Mouse (Mus musculus) stomach, embryonic 15.5 days (tissue): ENCODE data around the gene Egr4. TPM values are rescaled to one million over a fixed set of nuclear protein-coding genes. Genes with fewer than 3 reads are reported as not detected.

ENCODE experiments used
- ATAC-seq: fragments of 200-750 bp; cut with Nextera tagmentation; 2 replicates; pipeline ENCODE4 v1.8.0; 2017; ENCODE audit warnings: low read depth, moderate number of reproducible peaks, moderate TSS enrichment; ENCODE audit not compliant: insufficient read depth, low FRiP score
- H3K27ac ChIP-seq: fragments of 300-500 bp; sonication (generic); 2 replicates; pipeline ENCODE4 v1.5.1; 2015; ENCODE audit warnings: mild to moderate bottlenecking, inconsistent platforms
- H3K27me3 ChIP-seq: fragments of 300-500 bp; sonication (generic); replicated peaks from 2 replicates; pipeline ENCODE4 v1.6.1; 2015; ENCODE audit warnings: inconsistent platforms
- H3K36me3 ChIP-seq: fragments of 300-500 bp; sonication (generic); 2 replicates; pipeline ENCODE4 v1.6.1; 2015; ENCODE audit warnings: inconsistent platforms
- H3K4me1 ChIP-seq: fragments of 300-500 bp; sonication (generic); 2 replicates; pipeline ENCODE4 v1.6.1; 2015; ENCODE audit warnings: inconsistent platforms
- H3K4me2 ChIP-seq: fragments of 300-500 bp; sonication (generic); 2 replicates; pipeline ENCODE4 v1.6.1; 2015; ENCODE audit warnings: mild to moderate bottlenecking, inconsistent platforms
- H3K4me3 ChIP-seq: fragments of 300-500 bp; sonication (generic); replicated peaks from 2 replicates; pipeline ENCODE4 v1.5.1; 2015; ENCODE audit warnings: inconsistent platforms
- H3K9ac ChIP-seq: fragments of 300-500 bp; sonication (generic); 2 replicates; pipeline ENCODE4 v1.6.1; 2015; ENCODE audit warnings: inconsistent platforms
- H3K9me3 ChIP-seq: fragments of 300-500 bp; sonication (generic); 2 replicates; pipeline ENCODE4 v1.6.1; 2016; ENCODE audit warnings: inconsistent platforms
- WGBS: fragments of 180-500 bp; shearing (Covaris S2); methylation state at CpG from one replicate; pipeline ENCODE4 v1.1.7; 2015; 5-methylcytosine and 5-hydroxymethylcytosine counted together
- polyA plus RNA-seq: library from polyadenylated mRNA; unstranded; fragments of >200 nt; fragmentation: Nextera tagmentation; extraction: Ambion mirVana; gene quantifications from 2 replicates; pipeline ENCODE4 v1.2.1, GENCODE M21; 2015

Egr4 gene
- polyA plus RNA-seq, result not detected in 2 replicates

GRCm38 (mm10) chr6:85513531-85513910, at the start of gene Egr4:
Egr4 (minus strand) TSS chr6:85513589.
- H3K9me3 ChIP-seq, result no peaks in the 10 kb centered on the region
- no peak within 1 kb of the TSS for H3K9ac ChIP-seq
- ATAC-seq, result 0 out of 2 replicates have a peak, but pooled peaks have one; percentile 53
- no peak within 1 kb of the TSS for H3K27ac ChIP-seq
- H3K4me3 ChIP-seq, result peak within 1 kb of the TSS; percentile 48
- H3K36me3 ChIP-seq, result no peaks in the 10 kb centered on the region
- peak within 1 kb of the TSS; percentile 89 for H3K4me2 ChIP-seq
- under 1% methylated on average over 38 of the region's 38 CpGs for WGBS
- peaks cover 27% of the 10 kb centered on the region for H3K4me1 ChIP-seq
- H3K27me3 ChIP-seq, result peaks cover 66% of the 10 kb centered on the region

DNA sequence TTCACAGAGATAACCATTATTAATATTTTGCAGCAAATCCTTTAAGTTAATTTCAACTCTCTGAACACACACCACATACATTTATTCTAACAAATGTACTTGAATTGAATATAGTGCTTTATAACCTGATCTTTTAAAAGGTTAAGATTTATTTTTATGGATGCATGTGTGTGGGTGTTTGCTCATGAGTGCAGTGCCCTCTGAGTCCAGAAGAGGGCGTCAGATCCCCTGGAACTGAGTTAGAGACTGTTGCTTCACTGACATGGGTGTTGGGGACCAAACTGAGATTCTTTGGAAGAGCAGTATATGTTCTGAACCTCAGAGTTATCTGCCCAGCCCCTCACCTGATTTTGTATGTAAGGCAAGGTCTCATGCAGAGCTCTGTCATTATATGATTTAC, 49.0 kb upstream of the Egr4 start:
- H3K27me3 ChIP-seq, result no peaks in the 10 kb centered on the region
- no peaks in the 10 kb centered on the region for H3K9me3 ChIP-seq
- H3K4me2 ChIP-seq, result no peak overlapping the region
- no peak overlapping the region for H3K9ac ChIP-seq
- no peak overlapping the region for H3K27ac ChIP-seq
- no peaks in the 10 kb centered on the region for H3K36me3 ChIP-seq
- WGBS, result 24% methylated on average over 1 of the region's 1 CpGs
- no peaks in the 10 kb centered on the region for H3K4me1 ChIP-seq
- no peak for ATAC-seq
- H3K4me3 ChIP-seq, result no peak overlapping the region

DNA sequence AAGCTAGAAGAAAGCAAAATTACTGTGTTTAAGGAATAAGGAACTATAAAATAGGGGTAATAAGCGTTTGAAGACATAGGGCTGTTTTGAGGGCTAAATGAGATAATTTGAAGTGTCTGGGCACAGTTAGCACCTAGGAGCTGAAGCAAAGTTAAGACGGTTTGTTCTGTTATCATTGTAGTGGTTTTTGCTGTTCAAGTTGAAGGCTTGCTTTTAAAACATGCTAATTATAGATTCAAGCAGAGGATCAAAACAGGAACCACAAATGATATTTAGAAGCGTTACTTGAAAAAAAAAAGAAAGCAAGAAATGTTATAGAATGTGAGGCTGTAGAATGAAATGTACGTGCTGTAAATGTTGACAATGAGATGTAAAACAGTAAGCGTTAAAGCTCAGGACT, 34.3 kb upstream of the Egr4 start:
- Histone ChIP-seq H3K9me3 (no peaks in the 10 kb centered on the region), H3K4me3 (no peak overlapping the region), H3K4me2 (no peak overlapping the region), H3K36me3 (no peaks in the 10 kb centered on the region), H3K27ac (no peak overlapping the region), H3K4me1 (no peaks in the 10 kb centered on the region), H3K9ac (no peak overlapping the region), H3K27me3 (no peaks in the 10 kb centered on the region)
- WGBS, result 86% methylated on average over 5 of the region's 5 CpGs
- ATAC-seq, result no peak

DNA sequence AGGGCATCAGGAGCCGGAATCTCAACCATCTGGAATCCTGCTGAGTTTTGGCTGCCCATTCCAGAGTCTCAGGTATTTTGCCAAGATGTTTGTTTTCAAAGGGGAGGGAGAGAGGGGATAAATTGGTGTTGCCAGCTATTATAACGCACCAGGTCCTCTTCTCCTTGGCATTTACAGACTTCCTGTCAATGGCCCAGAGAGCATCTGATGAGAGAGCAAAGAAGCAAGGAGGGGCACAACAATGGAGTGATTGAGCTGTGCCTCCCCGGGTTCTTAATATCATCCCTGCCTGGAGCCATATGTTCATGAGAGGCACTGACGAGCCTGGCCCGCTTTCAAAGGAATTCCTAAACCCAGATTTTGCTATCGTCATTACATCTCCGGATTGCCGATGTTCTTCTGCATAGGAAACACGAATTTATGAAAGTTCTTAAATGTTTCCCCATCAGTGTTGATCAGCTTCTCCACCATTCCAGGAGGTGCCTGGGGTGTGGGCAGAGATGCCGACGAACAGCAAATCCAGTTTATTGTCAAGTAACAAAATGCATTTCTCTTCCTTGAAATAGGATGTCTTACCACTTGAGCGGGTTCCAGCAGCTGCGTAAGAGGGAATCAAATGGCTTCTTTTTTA, 31.0 kb upstream of the Egr4 start:
- Histone ChIP-seq H3K9me3 (no peaks in the 10 kb centered on the region), H3K27ac (no peak overlapping the region), H3K4me2 (no peak overlapping the region), H3K4me3 (no peak overlapping the region), H3K36me3 (no peaks in the 10 kb centered on the region), H3K4me1 (no peaks in the 10 kb centered on the region), H3K9ac (no peak overlapping the region), H3K27me3 (no peaks in the 10 kb centered on the region)
- 77% methylated on average over 13 of the region's 13 CpGs for WGBS
- no peak for ATAC-seq

DNA sequence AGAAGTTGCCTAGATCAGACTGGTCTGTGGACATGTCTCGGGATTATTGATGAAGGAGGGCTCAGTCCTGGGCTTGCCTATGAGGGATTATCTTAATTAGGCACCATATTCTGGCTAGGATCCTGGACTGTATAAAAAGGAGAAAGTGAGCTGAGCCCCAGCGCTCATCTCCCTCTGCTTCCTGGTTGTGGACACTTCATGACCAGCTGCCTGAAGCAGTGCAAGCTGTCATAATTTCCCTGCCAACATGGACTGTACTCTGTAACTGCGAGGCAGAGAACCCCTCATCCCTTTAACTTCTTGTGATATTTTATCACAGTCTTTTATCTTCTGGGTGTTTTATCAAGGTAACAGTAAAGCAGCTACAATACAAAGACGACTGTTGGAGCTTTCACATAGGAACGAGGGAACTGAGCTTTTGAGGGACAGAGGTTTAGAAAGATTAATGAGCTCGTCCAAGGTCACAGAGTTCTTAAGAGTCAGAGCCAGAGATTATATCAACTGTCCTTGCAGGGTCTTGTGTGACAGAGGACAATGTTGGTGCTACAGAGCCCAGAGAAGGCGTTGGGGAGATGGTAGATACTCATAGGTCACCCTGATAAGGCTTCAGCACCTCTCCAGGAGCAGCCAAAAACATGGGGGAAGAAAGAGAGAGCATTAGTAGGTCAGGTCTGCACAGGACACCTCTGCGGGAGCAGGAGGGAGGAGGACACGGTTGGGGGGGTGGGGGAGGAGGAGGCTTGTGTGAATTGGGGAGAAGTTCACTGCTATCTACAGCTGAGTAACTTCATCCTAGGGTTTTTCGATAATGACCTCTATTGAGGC, 30.2 kb upstream of the Egr4 start:
- no peaks in the 10 kb centered on the region for H3K27me3 ChIP-seq
- 68% methylated on average over 10 of the region's 10 CpGs for WGBS
- H3K36me3 ChIP-seq, result no peaks in the 10 kb centered on the region
- ATAC-seq, result no peak
- H3K9ac ChIP-seq, result no peak overlapping the region
- H3K27ac ChIP-seq, result no peak overlapping the region
- H3K9me3 ChIP-seq, result no peaks in the 10 kb centered on the region
- H3K4me3 ChIP-seq, result no peak overlapping the region
- no peak overlapping the region for H3K4me2 ChIP-seq
- H3K4me1 ChIP-seq, result no peaks in the 10 kb centered on the region

- ATAC-seq, result no peak
- Histone ChIP-seq H3K9ac (no peak overlapping the region), H3K4me1 (no peaks in the 10 kb centered on the region), H3K27me3 (0 out of 2 replicates have a peak, but pooled peaks cover 4% of the 10 kb centered on the region), H3K4me2 (no peak overlapping the region), H3K36me3 (no peaks in the 10 kb centered on the region), H3K4me3 (no peak overlapping the region), H3K9me3 (no peaks in the 10 kb centered on the region), H3K27ac (no peak overlapping the region)
- 75% methylated on average over 2 of the region's 2 CpGs for WGBS
Observed at GRCm38 (mm10) chr6:85522825-85523224, 9.4 kb upstream of the Egr4 start.

GRCm38 (mm10) chr6:85522026-85522425, 8.6 kb upstream of the Egr4 start:
- no peaks in the 10 kb centered on the region for H3K4me1 ChIP-seq
- no peak overlapping the region for H3K4me3 ChIP-seq
- no peak overlapping the region for H3K27ac ChIP-seq
- H3K4me2 ChIP-seq, result no peak overlapping the region
- H3K36me3 ChIP-seq, result no peaks in the 10 kb centered on the region
- no peaks in the 10 kb centered on the region for H3K9me3 ChIP-seq
- H3K9ac ChIP-seq, result no peak overlapping the region
- H3K27me3 ChIP-seq, result 0 out of 2 replicates have a peak, but pooled peaks cover 4% of the 10 kb centered on the region
- 79% methylated on average over 5 of the region's 5 CpGs for WGBS
- no peak for ATAC-seq

GRCm38 (mm10) chr6:85518091-85518693, 4.8 kb upstream of the Egr4 start:
- Histone ChIP-seq H3K4me1 (peaks cover 6% of the 10 kb centered on the region), H3K27me3 (peaks cover 30% of the 10 kb centered on the region), H3K4me3 (no peak overlapping the region), H3K36me3 (no peaks in the 10 kb centered on the region), H3K9me3 (no peaks in the 10 kb centered on the region), H3K27ac (no peak overlapping the region), H3K4me2 (no peak overlapping the region), H3K9ac (no peak overlapping the region)
- WGBS, result 45% methylated on average over 5 of the region's 5 CpGs
- ATAC-seq, result no peak

- ATAC-seq, result no peak
- peaks cover 53% of the 10 kb centered on the region for H3K27me3 ChIP-seq
- WGBS, result 78% methylated on average over 4 of the region's 4 CpGs
Observed at GRCm38 (mm10) chr6:85515941-85516340, 2.6 kb upstream of the Egr4 start.

DNA sequence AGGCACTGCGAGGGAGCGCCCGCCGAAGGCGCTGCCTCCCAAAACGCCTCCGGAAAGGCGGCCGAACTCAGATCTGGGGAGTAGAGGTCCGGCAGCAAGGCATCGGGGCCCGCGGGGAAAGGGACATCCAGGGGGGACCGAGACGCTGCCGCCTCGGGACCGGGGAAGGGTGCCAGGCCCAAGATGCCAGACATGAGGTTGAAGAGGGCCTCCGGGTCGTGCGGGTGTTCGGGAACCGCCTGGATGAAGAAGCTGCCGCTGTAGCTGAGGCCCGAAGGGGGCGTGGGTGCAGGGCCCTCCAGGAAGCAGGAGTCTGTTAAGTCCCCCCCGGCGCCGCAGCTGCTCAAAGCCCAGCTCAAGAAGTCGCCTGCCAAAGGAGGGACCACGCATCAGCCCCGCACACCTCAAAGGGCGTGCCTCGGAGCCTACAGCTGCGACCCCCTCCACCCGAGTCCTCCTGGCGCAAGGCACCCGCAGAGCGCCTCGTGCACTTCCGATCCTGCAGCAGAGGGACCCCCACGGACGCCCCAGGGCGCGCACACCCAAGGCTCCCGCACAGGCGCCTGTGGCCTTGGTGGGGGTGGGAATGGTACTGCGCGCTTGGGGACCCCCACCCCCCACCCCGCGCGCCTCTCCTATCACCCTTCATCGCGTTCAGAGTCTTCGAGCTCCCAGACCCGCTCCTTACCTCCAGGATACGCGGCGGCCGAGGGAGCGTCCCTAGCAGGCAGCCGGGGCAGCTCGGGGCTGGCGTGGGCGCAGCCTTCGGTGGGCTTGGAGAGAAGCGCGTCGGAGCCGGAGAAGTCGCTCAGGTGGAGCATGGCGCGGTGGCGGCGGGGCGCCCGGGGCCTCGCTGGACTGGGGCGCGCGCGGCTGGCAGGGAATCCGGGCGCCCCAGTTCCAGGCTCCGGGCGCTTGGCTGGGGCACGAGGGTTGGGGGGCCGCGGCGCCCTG, 535 bp downstream of the Egr4 start:
- Histone ChIP-seq H3K4me2 (peak overlapping the region; percentile 89), H3K27ac (no peak overlapping the region), H3K27me3 (peaks cover 62% of the 10 kb centered on the region), H3K4me1 (peaks cover 27% of the 10 kb centered on the region), H3K9me3 (no peaks in the 10 kb centered on the region), H3K9ac (no peak overlapping the region), H3K36me3 (no peaks in the 10 kb centered on the region), H3K4me3 (peak overlapping the region; percentile 48)
- ATAC-seq, result no peak
- WGBS, result 2% methylated on average over 89 of the region's 90 CpGs

More at GRCm38 (mm10) chr6:85515941-85516340, 2.6 kb upstream of the Egr4 start:
- no peak overlapping the region for H3K4me2 ChIP-seq
- H3K4me1 ChIP-seq, result peaks cover 27% of the 10 kb centered on the region
- no peak overlapping the region for H3K27ac ChIP-seq
- H3K36me3 ChIP-seq, result no peaks in the 10 kb centered on the region
- no peaks in the 10 kb centered on the region for H3K9me3 ChIP-seq
- no peak overlapping the region for H3K9ac ChIP-seq
- H3K4me3 ChIP-seq, result no peak overlapping the region

DNA sequence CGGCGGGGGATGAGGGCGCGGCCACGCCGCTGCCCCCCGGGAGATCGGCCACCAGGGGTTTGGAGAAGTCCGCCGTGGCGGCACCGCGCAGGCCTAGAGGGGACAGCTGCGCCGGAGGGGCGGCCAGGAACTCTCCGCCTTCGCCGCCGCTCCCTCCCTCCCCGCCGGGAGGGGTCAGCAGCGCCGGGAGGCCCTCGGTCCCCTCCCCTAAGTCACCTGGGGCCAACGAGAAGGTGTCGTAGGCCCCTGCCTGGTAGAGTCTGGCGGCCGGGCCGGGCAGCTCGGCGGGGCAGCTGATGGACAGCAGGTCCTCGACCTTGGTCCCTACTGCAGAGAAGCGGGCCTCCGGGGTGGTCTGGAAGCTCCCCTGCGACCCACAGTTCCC, 1.3 kb downstream of the Egr4 start:
- peak overlapping the region; percentile 89 for H3K4me2 ChIP-seq
- no peak overlapping the region for H3K9ac ChIP-seq
- H3K4me1 ChIP-seq, result peaks cover 27% of the 10 kb centered on the region
- H3K4me3 ChIP-seq, result peak overlapping the region; percentile 48
- WGBS, result under 1% methylated on average over 33 of the region's 36 CpGs
- H3K36me3 ChIP-seq, result no peaks in the 10 kb centered on the region
- peaks cover 62% of the 10 kb centered on the region for H3K27me3 ChIP-seq
- no peak overlapping the region for H3K27ac ChIP-seq
- H3K9me3 ChIP-seq, result no peaks in the 10 kb centered on the region
- ATAC-seq, result no peak
